Mouse (Mus musculus) forebrain, embryonic 16.5 days (tissue): ENCODE measurements around the gene Skap1. TPM values are rescaled to one million over a fixed set of nuclear protein-coding genes. Genes with fewer than 3 reads are reported as not detected.
A peak's percentile ranks its signal among the peaks of the same experiment; 100 is the strongest.
"Not testable (repeated sequence)": the region's sequence is repeated elsewhere in the genome, so short reads cannot be mapped to it uniquely, and the experiment has no call there.

ENCODE experiments used
- ATAC-seq: fragments of 200-750 bp; cut with Nextera tagmentation; 2 replicates; pipeline ENCODE4 v1.8.0; 2017; ENCODE audit warnings: mild to moderate bottlenecking, moderate library complexity
- H3K27ac ChIP-seq: fragments of 300-500 bp; sonication (generic); 2 replicates; pipeline ENCODE4 v1.5.1; 2014; ENCODE audit warnings: low read length, control low read depth
- H3K27me3 ChIP-seq: fragments of 300-500 bp; sonication (generic); replicated peaks from 2 replicates; pipeline ENCODE4 v1.6.1; 2014; ENCODE audit warnings: low read length; ENCODE audit not compliant: control insufficient read depth, insufficient read depth
- H3K36me3 ChIP-seq: fragments of 300-500 bp; sonication (generic); 2 replicates; pipeline ENCODE4 v1.6.1; 2014; ENCODE audit not compliant: control insufficient read depth, insufficient read depth
- H3K4me1 ChIP-seq: fragments of 300-500 bp; sonication (generic); replicated peaks from 2 replicates; pipeline ENCODE4 v1.6.1; 2014; ENCODE audit warnings: low read length; ENCODE audit not compliant: control insufficient read depth, insufficient read depth
- H3K4me2 ChIP-seq: fragments of 300-500 bp; sonication (generic); 2 replicates; pipeline ENCODE4 v1.6.1; 2014; ENCODE audit warnings: mild to moderate bottlenecking, low read length, control low read depth
- H3K4me3 ChIP-seq: fragments of 300-500 bp; sonication (generic); replicated peaks from 2 replicates; pipeline ENCODE4 v1.5.1; 2014; ENCODE audit warnings: mild to moderate bottlenecking, low read length, control low read depth
- H3K9ac ChIP-seq: fragments of 300-500 bp; sonication (generic); replicated peaks from 2 replicates; pipeline ENCODE4 v1.6.1; 2014; ENCODE audit warnings: low read depth, low read length, control low read depth
- H3K9me3 ChIP-seq: fragments of 300-500 bp; sonication (generic); 2 replicates; pipeline ENCODE4 v1.6.1; 2016; ENCODE audit warnings: low read length; ENCODE audit not compliant: control insufficient read depth
- WGBS: fragments of 180-500 bp; shearing (Covaris S2); extraction: QIAGEN DNeasy Blood & Tissue Kit; methylation state at CpG from one replicate; pipeline ENCODE4 v1.1.7; 2014; 5-methylcytosine and 5-hydroxymethylcytosine counted together
- polyA plus RNA-seq: library from polyadenylated mRNA; unstranded; fragments of >200 nt; fragmentation: Nextera tagmentation; extraction: Ambion mirVana; gene quantifications from 2 replicates; pipeline ENCODE4 v1.2.1, GENCODE M21; 2015

The Skap1 gene
- polyA plus RNA-seq, 1 experiment from 2014 or later: 3.4 TPM

GRCm38 (mm10) chr11:96703813-96704212 lies 239.4 kb downstream of the Skap1 start:
- Histone ChIP-seq H3K9me3 (no peaks in the 10 kb centered on the region), H3K27me3 (peaks cover 4% of the 10 kb centered on the region; the same call in 1 of the 2 replicates), H3K4me2 (no peak overlapping the region), H3K9ac (no peak overlapping the region), H3K36me3 (no peaks in the 10 kb centered on the region), H3K27ac (no peak overlapping the region), H3K4me1 (no peaks in the 10 kb centered on the region), H3K4me3 (no peak overlapping the region)
- no peak for ATAC-seq
- 83% methylated on average over 8 of the region's 8 CpGs for WGBS

DNA sequence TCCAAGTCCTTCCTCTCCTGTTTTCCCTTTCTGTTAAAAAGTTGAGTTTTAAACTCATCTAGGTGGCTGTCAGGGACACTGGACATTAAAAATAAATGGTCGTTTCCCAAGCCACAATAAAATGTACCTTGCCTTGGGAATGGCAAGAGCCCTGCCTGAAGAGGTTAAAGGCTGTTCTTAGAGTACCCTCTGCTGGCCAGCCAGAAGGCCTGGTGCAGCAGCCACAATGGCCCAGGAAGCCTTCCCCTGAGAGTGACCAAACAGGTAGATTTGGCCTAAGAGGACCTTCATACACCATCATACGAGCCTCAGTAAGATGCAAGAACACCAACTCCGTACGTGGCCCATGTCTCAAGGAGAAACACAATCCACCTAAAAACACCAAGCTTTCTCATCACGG lies 246.9 kb downstream of the Skap1 start:
- no peak overlapping the region for H3K9ac ChIP-seq
- no peaks in the 10 kb centered on the region for H3K27me3 ChIP-seq
- peaks cover 5% of the 10 kb centered on the region for H3K4me1 ChIP-seq
- H3K4me2 ChIP-seq: no peak overlapping the region
- no peaks in the 10 kb centered on the region for H3K9me3 ChIP-seq
- H3K36me3 ChIP-seq: no peaks in the 10 kb centered on the region
- ATAC-seq: no peak
- 78% methylated on average over 5 of the region's 5 CpGs for WGBS
- no peak overlapping the region for H3K4me3 ChIP-seq
- H3K27ac ChIP-seq: no peak overlapping the region

- H3K27ac ChIP-seq: no peak overlapping the region
- WGBS: 92% methylated on average over 7 of the region's 7 CpGs
- no peak for ATAC-seq
Observed at GRCm38 (mm10) chr11:96711670-96712069, 247.3 kb downstream of the Skap1 start.

GRCm38 (mm10) chr11:96713210-96714005 lies 249.0 kb downstream of the Skap1 start:
- H3K4me1 ChIP-seq: peaks cover 5% of the 10 kb centered on the region
- H3K9ac ChIP-seq: no peak overlapping the region
- H3K27ac ChIP-seq: no peak overlapping the region
- ATAC-seq: no peak
- H3K4me3 ChIP-seq: no peak overlapping the region
- no peaks in the 10 kb centered on the region for H3K27me3 ChIP-seq
- no peaks in the 10 kb centered on the region for H3K9me3 ChIP-seq
- 40% methylated on average over 18 of the region's 18 CpGs for WGBS
- H3K36me3 ChIP-seq: no peaks in the 10 kb centered on the region
- peak overlapping the region; percentile 26; the same call in 1 of the 2 replicates for H3K4me2 ChIP-seq

More at GRCm38 (mm10) chr11:96711670-96712069, 247.3 kb downstream of the Skap1 start:
- peaks cover 5% of the 10 kb centered on the region for H3K4me1 ChIP-seq
- H3K9ac ChIP-seq: no peak overlapping the region
- H3K4me2 ChIP-seq: no peak overlapping the region
- no peaks in the 10 kb centered on the region for H3K36me3 ChIP-seq
- H3K27me3 ChIP-seq: no peaks in the 10 kb centered on the region
- no peaks in the 10 kb centered on the region for H3K9me3 ChIP-seq
- no peak overlapping the region for H3K4me3 ChIP-seq

DNA sequence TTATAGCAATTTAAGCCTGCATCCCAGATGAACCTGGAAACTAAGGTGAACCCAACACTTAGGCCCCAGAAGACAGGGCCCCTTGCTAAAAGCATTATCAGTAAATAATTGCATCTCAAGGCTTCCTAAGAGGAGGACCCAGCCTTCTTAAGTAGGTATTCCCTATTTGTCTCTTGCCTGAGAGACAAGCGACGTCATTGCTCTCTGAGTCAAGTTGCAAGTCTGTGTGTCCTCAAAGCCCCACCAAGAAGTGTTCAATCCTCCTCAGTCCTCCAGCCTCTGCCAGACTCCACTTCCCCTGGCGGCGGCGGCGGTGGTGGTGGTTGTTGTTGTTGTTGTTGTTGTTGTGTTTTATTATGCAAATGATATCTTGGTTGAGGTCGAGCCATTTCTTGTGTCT lies 249.6 kb downstream of the Skap1 start:
- H3K36me3 ChIP-seq: no peaks in the 10 kb centered on the region
- H3K4me2 ChIP-seq: peak overlapping the region; percentile 26; the same call in 1 of the 2 replicates
- H3K9ac ChIP-seq: no peak overlapping the region
- no peaks in the 10 kb centered on the region for H3K9me3 ChIP-seq
- H3K4me3 ChIP-seq: no peak overlapping the region
- no peaks in the 10 kb centered on the region for H3K27me3 ChIP-seq
- peaks cover 5% of the 10 kb centered on the region for H3K4me1 ChIP-seq
- 47% methylated on average over 7 of the region's 7 CpGs for WGBS
- ATAC-seq: no peak
- H3K27ac ChIP-seq: no peak overlapping the region

DNA sequence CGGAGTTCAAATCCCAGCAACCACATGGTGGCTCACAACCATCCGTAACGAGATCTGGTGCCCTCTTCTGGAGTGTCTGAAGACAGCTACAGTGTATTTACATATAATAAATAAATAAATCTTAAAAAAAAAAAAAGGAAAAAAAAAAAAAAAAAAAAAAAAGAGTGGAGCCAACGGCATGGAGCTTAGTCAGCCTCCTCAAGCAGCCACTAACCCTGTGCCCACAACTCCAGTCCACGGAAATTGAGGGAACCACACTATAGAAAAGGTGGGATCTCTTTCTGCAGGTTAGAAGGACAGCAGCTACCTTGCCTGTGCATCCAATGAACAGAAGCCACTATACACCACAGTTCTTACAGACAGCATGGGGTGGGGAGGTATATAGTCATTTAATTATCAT lies 250.8 kb downstream of the Skap1 start:
- not testable (repeated sequence) for H3K27me3 ChIP-seq, H3K4me1 ChIP-seq, H3K27ac ChIP-seq, H3K9ac ChIP-seq, H3K9me3 ChIP-seq, H3K36me3 ChIP-seq, H3K4me3 ChIP-seq, ATAC-seq, H3K4me2 ChIP-seq
- 85% methylated on average over 4 of the region's 5 CpGs for WGBS

- no peak for ATAC-seq
- WGBS: 24% methylated on average over 7 of the region's 7 CpGs
- H3K4me2 ChIP-seq: no peak overlapping the region
- no peaks in the 10 kb centered on the region for H3K27me3 ChIP-seq
- no peaks in the 10 kb centered on the region for H3K36me3 ChIP-seq
- no peak overlapping the region for H3K9ac ChIP-seq
- H3K9me3 ChIP-seq: no peaks in the 10 kb centered on the region
- H3K4me3 ChIP-seq: no peak overlapping the region
- H3K4me1 ChIP-seq: peaks cover 3% of the 10 kb centered on the region
- H3K27ac ChIP-seq: no peak overlapping the region
Observed at GRCm38 (mm10) chr11:96718609-96719008, 254.2 kb downstream of the Skap1 start.

- no peaks in the 10 kb centered on the region for H3K36me3 ChIP-seq
- H3K9ac ChIP-seq: no peak overlapping the region
- peaks cover 25% of the 10 kb centered on the region for H3K4me1 ChIP-seq
- 81% methylated on average over 1 of the region's 1 CpGs for WGBS
- no peak overlapping the region for H3K27ac ChIP-seq
- no peak overlapping the region for H3K4me3 ChIP-seq
- H3K4me2 ChIP-seq: no peak overlapping the region
- no peak for ATAC-seq
- H3K27me3 ChIP-seq: no peaks in the 10 kb centered on the region
- H3K9me3 ChIP-seq: no peaks in the 10 kb centered on the region
Observed at GRCm38 (mm10) chr11:96725833-96726232, 261.4 kb downstream of the Skap1 start.

GRCm38 (mm10) chr11:96728577-96728976 lies 264.2 kb downstream of the Skap1 start:
- Histone ChIP-seq H3K4me1 (peaks cover 25% of the 10 kb centered on the region), H3K27me3 (no peaks in the 10 kb centered on the region; the same call in 1 of the 2 replicates), H3K9ac (no peak overlapping the region), H3K36me3 (no peaks in the 10 kb centered on the region), H3K27ac (no peak overlapping the region), H3K4me2 (no peak overlapping the region), H3K9me3 (no peaks in the 10 kb centered on the region), H3K4me3 (no peak overlapping the region)
- 65% methylated on average over 2 of the region's 2 CpGs for WGBS
- no peak for ATAC-seq
